Mouse (Mus musculus) spleen, postnatal 14 days (tissue): ENCODE data around the gene Carmil2.

ENCODE experiments used
- DNase-seq, 2 experiments: peaks; one replicate each; pipeline ENCODE4 v3.0.0; 2021 to 2022; ENCODE audit warnings: low spot score in 2 of 2

Carmil2 gene

GRCm38 (mm10) chr8:105685796-105686308, at the start of gene Carmil2:
Gene Carmil2, plus strand, starts transcription at chr8:105686274.
- DNase-seq = peak; percentile 70 to 82

DNA sequence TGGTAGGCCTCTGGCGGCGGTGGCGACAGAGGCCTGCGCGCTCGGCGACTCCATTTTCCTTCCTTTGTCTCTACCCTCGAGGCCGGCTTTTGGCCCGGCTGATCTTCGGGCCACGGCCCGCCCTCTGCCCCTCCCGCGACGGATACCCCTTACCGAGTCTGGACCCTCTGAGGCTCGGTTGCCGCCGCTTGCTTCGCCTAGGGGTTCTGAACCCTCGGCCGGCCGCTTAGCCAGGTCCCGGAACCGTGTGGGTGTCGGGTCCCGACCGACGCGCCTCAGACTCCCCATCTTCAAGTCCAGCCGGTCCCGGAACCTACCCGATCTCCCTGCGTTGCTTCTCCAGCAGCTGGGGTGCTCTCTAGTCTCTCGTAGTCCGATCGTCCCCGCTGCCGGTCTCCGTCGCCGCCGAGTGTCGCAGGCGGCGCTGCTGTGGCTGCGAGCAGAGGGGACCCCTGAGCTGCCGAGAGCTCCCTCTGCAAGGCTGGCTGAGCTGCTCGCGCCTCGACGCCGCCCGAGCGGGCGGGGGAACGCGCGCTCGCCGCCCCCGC, 49.0 kb upstream of the Carmil2 start, which contains the start of gene Agrp:
Gene Agrp (minus strand): TSS at position 431 of the 548 bp plus-strand sequence.
- peak in 1 of 2 experiments; percentile 57 for DNase-seq

- no peak for DNase-seq
Observed at GRCm38 (mm10) chr8:105637601-105638041, 48.5 kb upstream of the Carmil2 start.

- DNase-seq = no peak
Observed at GRCm38 (mm10) chr8:105638510-105638909, 47.6 kb upstream of the Carmil2 start.

DNA sequence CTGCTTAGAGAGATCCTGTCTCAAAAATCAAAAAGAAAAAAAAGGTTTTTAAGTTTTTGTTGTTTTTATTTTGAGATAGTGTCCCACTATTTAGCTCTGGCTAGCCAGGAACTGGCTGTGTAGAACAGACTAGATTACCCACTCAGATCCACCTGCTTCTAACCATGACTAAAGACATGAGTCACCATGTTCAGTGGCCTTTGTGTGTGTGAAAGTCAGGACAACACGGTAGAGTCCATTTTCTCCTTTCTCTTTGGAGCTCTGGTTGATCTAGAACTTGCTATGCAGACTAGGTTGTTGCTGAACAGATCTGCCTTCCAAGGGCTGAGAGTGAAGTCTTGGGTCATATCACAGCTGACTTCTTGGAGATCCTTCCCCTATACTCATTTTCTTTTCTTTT, 46.2 kb upstream of the Carmil2 start:
- no peak for DNase-seq

DNA sequence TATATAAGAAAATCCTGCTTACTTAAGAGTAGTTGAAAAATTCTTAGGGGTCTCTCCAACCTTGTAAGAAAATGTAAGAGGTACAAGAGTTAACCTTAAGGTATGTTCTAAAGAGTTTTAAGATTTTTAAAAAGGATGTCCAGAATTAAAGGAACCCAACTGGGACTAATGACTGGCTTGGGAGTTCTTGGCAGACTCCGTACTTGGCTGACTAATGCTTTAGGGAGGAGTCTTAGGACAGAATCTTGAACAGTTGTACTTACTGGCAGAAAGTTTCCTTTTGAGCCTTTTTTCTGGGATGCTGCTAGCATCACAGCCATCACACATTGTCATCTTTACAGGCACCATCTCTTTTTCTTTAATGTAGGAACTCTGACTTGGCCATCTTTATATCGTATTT, 45.6 kb upstream of the Carmil2 start:
- DNase-seq = no peak

GRCm38 (mm10) chr8:105645205-105645604, 40.9 kb upstream of the Carmil2 start:
- no peak for DNase-seq

DNA sequence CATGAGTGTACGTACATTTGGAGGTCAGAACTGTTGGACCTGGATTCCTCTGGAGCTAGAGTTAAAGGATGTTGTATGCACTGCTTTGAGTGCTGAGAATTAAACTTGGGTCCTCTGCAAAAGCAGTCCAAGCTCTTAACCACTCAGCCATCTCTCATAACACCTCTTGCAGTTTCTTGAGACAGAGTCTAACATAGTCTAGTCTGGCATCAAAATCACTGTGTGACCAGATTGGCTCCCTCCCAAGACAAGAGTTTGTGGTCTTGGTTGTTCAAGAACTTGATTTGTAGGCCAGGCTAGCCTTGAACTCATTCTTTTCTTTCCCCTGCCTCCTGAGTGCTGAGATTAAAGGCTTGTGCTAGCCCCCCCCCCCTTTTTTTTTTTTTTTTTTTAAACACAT, 37.1 kb upstream of the Carmil2 start:
- no peak for DNase-seq

- DNase-seq = no peak
Observed at GRCm38 (mm10) chr8:105657641-105658040, 28.4 kb upstream of the Carmil2 start.

DNA sequence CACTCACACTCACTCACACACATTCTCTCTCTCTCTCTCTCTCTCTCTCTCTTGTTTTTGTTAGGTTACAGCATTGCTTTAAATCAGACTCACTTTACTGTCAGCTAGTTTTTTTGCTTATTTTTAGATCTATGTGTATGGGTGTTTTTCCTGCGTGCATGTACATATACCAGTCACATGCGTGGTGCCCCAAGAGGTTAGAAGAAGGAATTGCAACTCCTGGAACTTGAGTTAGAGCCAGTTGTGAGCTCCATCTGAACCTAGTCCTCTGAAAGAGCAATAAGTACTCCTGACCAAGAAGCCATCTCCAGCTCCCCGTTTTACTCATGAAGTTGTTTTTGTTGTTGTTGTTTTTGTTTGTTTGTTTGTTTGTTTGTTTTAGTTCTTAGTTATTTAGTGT, 24.9 kb upstream of the Carmil2 start:
- no peak for DNase-seq

GRCm38 (mm10) chr8:105677891-105678290, 8.2 kb upstream of the Carmil2 start:
- no peak for DNase-seq

DNA sequence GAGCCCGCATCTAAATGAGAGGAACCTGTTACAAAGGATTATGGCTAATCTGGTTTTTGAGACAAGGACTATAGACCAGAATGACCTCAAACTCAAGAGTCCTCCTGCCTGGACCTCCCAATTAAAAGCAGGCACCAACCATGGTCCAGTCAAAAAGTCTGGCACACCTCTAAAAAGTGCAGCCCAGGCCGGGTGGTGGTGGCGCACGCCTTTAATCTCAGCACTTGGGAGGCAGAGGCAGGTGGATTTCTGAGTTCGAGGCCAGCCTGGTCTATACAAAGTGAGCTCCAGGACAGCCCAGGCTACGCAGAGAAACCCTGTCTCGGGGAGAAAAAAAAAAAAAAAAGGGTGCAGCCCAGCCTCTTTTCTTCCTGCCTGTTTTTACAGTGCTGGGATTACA, 749 bp upstream of the Carmil2 start:
- DNase-seq = no peak

DNA sequence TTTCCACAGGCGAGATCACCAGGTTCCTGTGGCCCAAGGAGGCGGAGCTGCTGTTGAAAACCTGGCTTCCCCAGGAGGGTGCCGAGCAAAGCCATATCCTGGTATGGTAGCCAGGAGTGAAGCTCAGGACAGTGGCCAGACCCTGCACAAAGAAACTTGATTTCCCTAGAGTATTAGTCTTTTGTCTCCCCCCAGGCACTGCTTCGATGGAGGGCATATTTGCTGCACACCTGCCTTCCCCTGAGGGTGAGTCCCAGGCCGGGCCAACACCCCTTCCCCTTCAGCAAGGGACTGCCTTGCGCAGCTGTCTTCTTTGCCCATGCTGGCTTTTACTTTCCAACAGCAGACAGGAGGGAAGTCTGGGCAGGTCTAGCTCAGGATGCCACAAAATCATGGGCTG, 477 bp downstream of the Carmil2 start:
- DNase-seq = no peak

- DNase-seq = no peak
Observed at GRCm38 (mm10) chr8:105687512-105687911, 1.4 kb downstream of the Carmil2 start.

GRCm38 (mm10) chr8:105688242-105688752, 2.2 kb downstream of the Carmil2 start:
- DNase-seq = no peak

GRCm38 (mm10) chr8:105689256-105689982, 3.3 kb downstream of the Carmil2 start:
- DNase-seq = no peak

GRCm38 (mm10) chr8:105689983-105690360, 3.9 kb downstream of the Carmil2 start:
- DNase-seq = no peak

- DNase-seq = no peak
Observed at GRCm38 (mm10) chr8:105690978-105691377, 4.9 kb downstream of the Carmil2 start.

DNA sequence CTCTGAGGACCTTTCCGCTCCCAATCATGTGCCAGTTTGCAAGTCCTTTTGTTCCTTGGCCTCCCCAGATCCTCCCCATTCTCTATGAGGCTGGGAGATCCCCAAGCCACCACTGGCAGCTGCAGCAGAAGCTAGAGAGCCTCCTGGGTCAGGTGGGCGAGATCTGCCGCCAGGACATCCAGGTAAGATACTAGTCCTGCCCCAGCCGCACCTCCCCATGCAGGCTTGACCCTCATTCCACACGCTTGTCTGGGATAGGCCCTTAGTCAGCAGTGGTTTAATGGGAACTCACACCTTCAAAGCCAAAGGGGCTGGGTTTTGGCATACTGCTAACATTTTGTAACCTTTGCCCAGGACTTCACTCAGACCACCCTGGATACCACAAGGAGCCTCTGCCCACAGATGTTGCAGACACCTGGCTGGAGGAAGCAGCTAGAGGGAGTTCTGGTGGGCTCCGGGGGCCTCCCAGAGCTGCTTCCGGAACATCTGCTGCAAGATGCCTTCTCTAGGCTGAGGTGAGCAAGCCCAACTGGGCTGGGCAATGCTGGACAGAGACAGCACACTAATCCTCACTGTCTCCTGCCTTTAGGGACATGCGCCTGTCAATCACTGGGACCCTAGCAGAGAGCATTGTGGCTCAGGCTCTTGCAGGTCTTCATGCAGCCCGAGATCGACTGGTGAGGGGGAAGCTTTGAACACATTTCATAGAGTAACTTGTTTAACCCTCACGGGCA, 6.5 kb downstream of the Carmil2 start:
- DNase-seq = no peak

- no peak for DNase-seq
Observed at GRCm38 (mm10) chr8:105693648-105694047, 7.6 kb downstream of the Carmil2 start.

- DNase-seq = no peak
Observed at GRCm38 (mm10) chr8:105694051-105694799, 8.2 kb downstream of the Carmil2 start.
